Mouse (Mus musculus): Measurements from ENCODE around the gene Arglu1. TPM values are rescaled to one million over a fixed set of nuclear protein-coding genes. Genes with fewer than 3 reads are reported as not detected.

Arglu1 gene
- 7.5 and 10.5 TPM in 2 replicates for polyA plus RNA-seq (2012)

DNA sequence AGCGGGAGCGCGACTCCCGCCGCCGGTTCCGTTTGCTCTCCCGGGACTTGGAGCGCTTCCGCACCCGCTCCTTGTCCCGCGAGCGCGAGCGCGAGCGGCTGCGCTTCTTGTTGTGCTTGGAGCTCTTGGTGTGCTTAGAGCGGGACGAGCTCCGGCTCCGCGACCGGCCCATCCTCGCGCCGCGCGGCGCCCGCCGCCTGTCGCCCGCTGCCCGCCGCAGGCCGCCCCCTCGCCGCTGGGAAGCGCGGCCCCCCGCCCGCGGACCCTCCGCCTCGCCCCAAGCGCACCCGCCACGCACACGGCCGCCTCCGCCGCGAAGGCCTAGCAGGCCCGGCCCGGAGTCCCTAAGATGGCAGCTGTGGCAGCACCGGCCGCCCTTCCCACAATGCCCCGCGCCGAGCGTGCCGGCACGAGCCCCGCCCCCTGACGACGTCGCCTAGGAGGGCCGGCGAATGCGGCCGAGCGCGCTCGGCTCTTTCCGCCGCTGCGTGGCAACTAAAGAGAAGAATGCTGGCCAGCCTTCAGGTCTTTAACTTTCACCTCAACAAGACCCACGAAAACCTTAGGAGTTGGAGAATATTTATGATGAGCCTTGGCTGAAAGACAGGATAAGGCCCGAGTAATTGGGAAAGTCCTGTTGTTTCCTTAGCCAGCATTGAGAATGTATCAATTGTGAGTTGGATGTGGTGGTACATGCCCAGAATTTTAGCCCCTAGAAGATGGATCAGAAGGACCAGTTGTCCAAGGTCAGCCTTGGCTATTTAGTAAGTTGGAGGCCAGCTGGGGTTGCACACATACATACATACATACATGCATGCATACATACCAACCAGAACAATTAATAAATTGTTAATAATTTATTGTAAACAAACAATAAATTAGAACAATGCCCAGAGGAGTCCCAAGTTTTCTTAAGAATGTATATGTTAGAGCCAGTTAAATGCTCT is at the start of gene Arglu1:
Gene Arglu1 (minus strand): TSS at position 376 of the 947 bp plus-strand sequence.
- H3K4me1 ChIP-seq (ENCODE audit: control insufficient read depth): peaks cover 39% of the 10 kb centered on the region
- peaks cover 24% of the 10 kb centered on the region for H3K36me3 ChIP-seq (ENCODE audit: control insufficient read depth)
- TF ChIP-seq GATA1 (IDR thresholded peaks at IDR 0.05; ENCODE audit: low read length) (no peak), TAL1 (IDR thresholded peaks at IDR 0.05; ENCODE audit: low read length) (no peak)
- H3K4me3 ChIP-seq (replicated peaks): peak within 1 kb of the TSS; percentile 96
- H3K9me3 ChIP-seq (ENCODE audit: control insufficient read depth, low read length): no peaks in the 10 kb centered on the region
- peaks cover 3% of the 10 kb centered on the region; the same call in 1 of the 2 replicates for H3K27me3 ChIP-seq (ENCODE audit: control insufficient read depth)

DNA sequence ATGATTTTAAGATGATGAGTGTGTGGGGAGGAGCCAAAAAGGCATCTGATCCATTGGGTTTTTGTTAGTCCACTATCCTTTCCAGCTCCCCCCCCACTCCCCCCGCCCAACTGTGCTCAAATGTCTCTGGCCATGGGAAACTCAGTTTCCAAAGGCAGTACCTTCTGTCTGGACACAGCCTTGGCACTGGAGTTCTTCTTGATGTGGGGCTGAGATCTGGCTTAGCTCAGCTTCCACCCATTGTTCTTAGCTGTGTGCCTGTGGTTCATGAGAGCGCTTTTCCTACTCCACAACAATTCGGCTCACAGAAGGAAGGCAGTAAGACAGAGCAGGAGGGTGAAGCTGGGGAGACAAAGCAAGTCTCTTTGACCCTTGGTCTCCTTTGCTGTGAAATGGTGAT is 47.0 kb upstream of the Arglu1 start:
- no peaks in the 10 kb centered on the region for H3K9me3 ChIP-seq (ENCODE audit: control insufficient read depth, low read length)
- H3K4me3 ChIP-seq (replicated peaks): no peak overlapping the region
- no peaks in the 10 kb centered on the region for H3K36me3 ChIP-seq (ENCODE audit: control insufficient read depth)
- H3K27me3 ChIP-seq (ENCODE audit: control insufficient read depth): no peaks in the 10 kb centered on the region
- H3K4me1 ChIP-seq (ENCODE audit: control insufficient read depth): no peaks in the 10 kb centered on the region
- TF ChIP-seq GATA1 (IDR thresholded peaks at IDR 0.05; ENCODE audit: low read length) (no peak), TAL1 (IDR thresholded peaks at IDR 0.05; ENCODE audit: low read length) (no peak)

DNA sequence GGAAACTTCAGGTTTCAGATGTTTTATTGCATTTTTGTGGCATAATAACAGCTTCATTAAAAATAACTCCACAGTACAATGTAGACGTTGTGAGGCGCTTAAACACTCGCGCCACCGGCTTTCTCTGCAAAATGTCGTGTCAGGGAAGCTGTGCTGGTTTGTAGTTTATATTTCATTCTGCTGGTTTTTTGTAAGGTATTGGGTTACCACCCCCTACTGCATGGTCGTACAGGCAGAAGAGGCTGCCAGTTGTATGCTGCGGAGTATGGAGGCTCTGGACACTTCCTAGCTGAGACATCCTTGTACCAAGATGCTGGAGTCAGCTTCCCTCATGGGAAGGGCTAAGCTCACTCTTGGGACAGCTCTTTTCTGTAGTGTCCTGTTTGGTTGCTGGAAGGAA is 46.5 kb upstream of the Arglu1 start:
- H3K36me3 ChIP-seq (ENCODE audit: control insufficient read depth): no peaks in the 10 kb centered on the region
- no peaks in the 10 kb centered on the region for H3K4me1 ChIP-seq (ENCODE audit: control insufficient read depth)
- no peak overlapping the region for H3K4me3 ChIP-seq (replicated peaks)
- TF ChIP-seq TAL1 (IDR thresholded peaks at IDR 0.05; ENCODE audit: low read length): no peak
- no peak for TF ChIP-seq GATA1 (IDR thresholded peaks at IDR 0.05; ENCODE audit: low read length)
- H3K9me3 ChIP-seq (ENCODE audit: control insufficient read depth, low read length): no peaks in the 10 kb centered on the region
- no peaks in the 10 kb centered on the region for H3K27me3 ChIP-seq (ENCODE audit: control insufficient read depth)

DNA sequence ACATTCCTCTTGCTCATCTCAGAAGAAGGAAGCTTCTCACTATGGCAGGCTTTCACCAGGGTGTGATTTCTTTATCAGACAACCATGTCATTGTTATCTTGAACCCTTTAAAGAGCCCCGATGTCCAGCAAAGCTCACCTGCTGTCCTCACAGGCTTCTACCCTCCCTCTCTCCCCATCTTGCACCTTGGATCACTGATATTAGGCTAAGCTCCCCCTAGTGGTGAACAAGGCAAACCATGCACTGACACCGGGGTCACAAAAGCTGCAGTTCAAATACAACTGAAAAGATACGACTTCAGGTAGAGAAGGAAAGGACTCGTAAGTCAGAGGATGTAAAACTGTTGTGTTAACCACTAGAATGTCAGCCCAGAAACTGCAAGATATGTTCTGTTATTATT is 43.5 kb upstream of the Arglu1 start:
- Histone ChIP-seq H3K36me3 (ENCODE audit: control insufficient read depth) (no peaks in the 10 kb centered on the region), H3K4me1 (ENCODE audit: control insufficient read depth) (no peaks in the 10 kb centered on the region), H3K27me3 (ENCODE audit: control insufficient read depth) (no peaks in the 10 kb centered on the region), H3K4me3 (replicated peaks) (no peak overlapping the region), H3K9me3 (ENCODE audit: control insufficient read depth, low read length) (no peaks in the 10 kb centered on the region)
- no peak for TF ChIP-seq GATA1 (IDR thresholded peaks at IDR 0.05; ENCODE audit: low read length)
- no peak for TF ChIP-seq TAL1 (IDR thresholded peaks at IDR 0.05; ENCODE audit: low read length)

DNA sequence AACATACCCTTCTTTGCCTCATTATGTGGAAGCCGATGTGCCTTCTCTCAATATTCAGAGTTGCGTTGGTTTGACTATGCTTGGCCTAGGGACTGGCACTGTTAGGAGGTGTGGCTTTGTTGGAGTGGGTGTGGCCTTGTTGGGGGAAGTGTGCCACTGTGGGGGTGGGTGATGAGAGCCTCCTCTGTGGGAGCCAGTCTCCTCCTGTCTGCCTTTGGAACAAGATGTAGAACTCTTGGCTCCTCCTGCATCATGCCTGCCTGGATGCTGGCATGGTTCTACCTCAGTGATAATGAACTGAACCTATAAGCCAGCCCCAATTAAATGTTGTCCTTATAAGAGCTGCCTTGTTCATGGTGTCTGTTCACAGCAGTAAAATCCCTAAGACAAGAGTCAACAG is 38.3 kb upstream of the Arglu1 start:
- H3K36me3 ChIP-seq (ENCODE audit: control insufficient read depth): no peaks in the 10 kb centered on the region
- no peaks in the 10 kb centered on the region for H3K27me3 ChIP-seq (ENCODE audit: control insufficient read depth)
- no peak for TF ChIP-seq TAL1 (IDR thresholded peaks at IDR 0.05; ENCODE audit: low read length)
- TF ChIP-seq GATA1 (IDR thresholded peaks at IDR 0.05; ENCODE audit: low read length): no peak
- no peaks in the 10 kb centered on the region for H3K9me3 ChIP-seq (ENCODE audit: control insufficient read depth, low read length)
- H3K4me1 ChIP-seq (ENCODE audit: control insufficient read depth): no peaks in the 10 kb centered on the region
- H3K4me3 ChIP-seq (replicated peaks): no peak overlapping the region

DNA sequence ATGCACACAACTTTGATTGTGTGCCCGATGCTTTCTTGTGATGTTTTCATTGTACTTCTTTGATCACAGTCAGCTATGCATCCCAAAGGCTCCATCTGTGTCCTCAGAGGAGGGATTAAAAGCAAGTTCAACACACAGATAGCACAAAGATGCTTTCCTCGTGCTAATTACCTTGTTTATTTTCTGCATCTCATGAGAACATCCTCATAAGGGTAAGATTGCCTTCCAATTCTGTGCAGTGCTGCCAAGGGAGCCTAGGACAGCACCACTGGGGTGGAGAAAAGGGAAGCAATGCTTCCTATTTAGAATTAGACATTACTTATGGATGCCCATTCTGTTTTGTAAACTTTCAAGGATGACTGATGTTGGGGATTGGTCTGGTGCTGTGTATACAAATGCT is 36.2 kb upstream of the Arglu1 start:
- Histone ChIP-seq H3K36me3 (ENCODE audit: control insufficient read depth) (no peaks in the 10 kb centered on the region), H3K4me1 (ENCODE audit: control insufficient read depth) (no peaks in the 10 kb centered on the region), H3K27me3 (ENCODE audit: control insufficient read depth) (no peaks in the 10 kb centered on the region), H3K4me3 (replicated peaks) (no peak overlapping the region), H3K9me3 (ENCODE audit: control insufficient read depth, low read length) (no peaks in the 10 kb centered on the region)
- TF ChIP-seq TAL1 (IDR thresholded peaks at IDR 0.05; ENCODE audit: low read length) (no peak), GATA1 (IDR thresholded peaks at IDR 0.05; ENCODE audit: low read length) (no peak)

DNA sequence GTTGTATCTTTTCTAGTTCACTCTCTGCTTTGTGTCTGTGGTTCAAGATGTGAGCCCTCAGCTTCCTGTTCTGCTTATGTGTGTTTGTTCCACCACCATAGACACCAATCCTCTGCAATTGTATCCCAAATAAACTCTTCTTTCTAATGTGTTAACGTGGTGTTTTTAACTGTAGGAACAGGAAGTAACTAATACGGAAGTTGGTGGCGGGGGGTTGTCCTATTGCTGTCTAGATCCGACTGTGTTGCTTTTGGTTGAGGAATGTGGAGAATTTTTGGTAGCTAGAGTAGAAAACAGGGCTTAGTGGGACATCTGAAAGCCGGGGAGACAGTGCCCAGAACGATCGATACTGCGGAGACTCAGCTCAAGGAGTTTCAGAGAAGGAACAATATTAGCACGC is 14.5 kb upstream of the Arglu1 start:
- TF ChIP-seq GATA1 (IDR thresholded peaks at IDR 0.05; ENCODE audit: low read length): no peak
- no peak for TF ChIP-seq TAL1 (IDR thresholded peaks at IDR 0.05; ENCODE audit: low read length)
- no peaks in the 10 kb centered on the region for H3K4me1 ChIP-seq (ENCODE audit: control insufficient read depth)
- no peaks in the 10 kb centered on the region for H3K27me3 ChIP-seq (ENCODE audit: control insufficient read depth)
- H3K36me3 ChIP-seq (ENCODE audit: control insufficient read depth): no peaks in the 10 kb centered on the region
- no peaks in the 10 kb centered on the region for H3K9me3 ChIP-seq (ENCODE audit: control insufficient read depth, low read length)
- H3K4me3 ChIP-seq (replicated peaks): no peak overlapping the region

DNA sequence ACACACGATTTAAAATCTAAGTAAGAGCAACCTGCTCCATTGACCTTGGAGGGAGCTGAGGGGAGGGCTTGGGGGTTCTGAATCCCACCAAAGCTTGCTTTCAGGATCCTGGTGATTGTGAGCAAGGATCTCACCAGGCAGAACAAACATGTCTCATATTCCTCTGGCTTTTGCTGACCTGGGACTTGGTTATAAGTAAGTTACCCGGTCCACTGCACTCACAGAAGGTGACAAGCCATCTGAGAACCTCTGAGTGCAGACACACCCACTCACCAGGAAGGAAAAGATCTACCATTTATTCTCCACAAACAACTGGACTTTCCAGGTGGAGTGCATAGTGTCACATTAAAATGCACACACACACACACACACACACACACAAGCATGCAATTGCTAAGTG is 13.3 kb upstream of the Arglu1 start:
- Histone ChIP-seq H3K9me3 (ENCODE audit: control insufficient read depth, low read length) (no peaks in the 10 kb centered on the region), H3K4me1 (ENCODE audit: control insufficient read depth) (no peaks in the 10 kb centered on the region), H3K27me3 (ENCODE audit: control insufficient read depth) (no peaks in the 10 kb centered on the region), H3K36me3 (ENCODE audit: control insufficient read depth) (no peaks in the 10 kb centered on the region), H3K4me3 (replicated peaks) (no peak overlapping the region)
- TF ChIP-seq GATA1 (IDR thresholded peaks at IDR 0.05; ENCODE audit: low read length) (no peak), TAL1 (IDR thresholded peaks at IDR 0.05; ENCODE audit: low read length) (no peak)

DNA sequence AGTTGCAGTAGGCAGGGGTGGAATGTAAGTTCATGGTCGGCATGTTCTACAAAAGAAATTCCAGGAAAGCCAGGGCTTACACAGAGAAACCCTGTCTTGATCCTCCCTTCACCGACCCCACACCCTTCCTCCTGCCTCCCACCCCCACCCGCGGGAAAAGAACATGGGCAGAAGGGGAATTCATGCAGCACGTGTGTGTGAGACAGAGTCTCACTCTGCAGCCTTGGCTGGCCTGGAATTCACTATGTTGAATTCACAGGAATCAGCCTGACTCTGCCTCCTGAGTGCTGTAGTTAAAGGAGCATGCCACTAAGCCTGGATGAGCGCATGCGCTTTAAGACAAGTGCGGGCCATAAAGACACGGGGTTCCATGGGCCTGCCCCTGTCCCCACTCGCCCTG is 10.5 kb upstream of the Arglu1 start:
- Histone ChIP-seq H3K4me3 (replicated peaks) (no peak overlapping the region), H3K9me3 (ENCODE audit: control insufficient read depth, low read length) (no peaks in the 10 kb centered on the region), H3K27me3 (ENCODE audit: control insufficient read depth) (no peaks in the 10 kb centered on the region), H3K4me1 (ENCODE audit: control insufficient read depth) (no peaks in the 10 kb centered on the region), H3K36me3 (ENCODE audit: control insufficient read depth) (no peaks in the 10 kb centered on the region)
- TF ChIP-seq TAL1 (IDR thresholded peaks at IDR 0.05; ENCODE audit: low read length): no peak
- no peak for TF ChIP-seq GATA1 (IDR thresholded peaks at IDR 0.05; ENCODE audit: low read length)
